Mouse (Mus musculus): ENCODE measurements at regions not wholly inside any gene's neighbourhood (a gene's known extent, or its start where the extent isn't known, plus 50 kb on each side); places are given as distances from the start of the nearest gene placed in this dataset.

DNA sequence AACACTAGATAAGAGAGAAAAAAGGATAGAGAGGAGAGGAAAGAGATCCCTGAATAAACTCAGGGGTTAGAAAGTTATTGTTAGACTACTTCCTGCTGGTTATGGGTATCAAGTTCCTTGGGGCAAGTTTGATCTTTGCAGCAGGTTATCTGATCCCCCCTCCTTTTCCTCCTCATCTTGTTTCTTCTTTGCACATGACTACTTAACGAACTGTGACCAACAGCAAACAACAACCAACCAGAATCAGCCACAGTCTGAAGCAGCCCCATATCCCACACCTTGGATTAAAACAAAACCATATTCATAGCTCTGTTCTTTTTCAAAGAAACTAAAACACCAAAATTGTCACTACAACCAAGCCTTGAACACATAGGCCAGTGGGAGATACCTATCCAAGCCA is 94.5 kb downstream of the Adamts15 start:
- TF ChIP-seq CTCF (IDR thresholded peaks at IDR 0.05; ENCODE audit: insufficient read depth, low read depth, low read length) (no peak), POLR2A (IDR thresholded peaks at IDR 0.05; ENCODE audit: insufficient read depth, low read depth, low read length) (no peak)

Measured in olfactory bulb, adult 2 months (tissue).